Mouse (Mus musculus): Measurements from ENCODE around the gene Mrpl45.
"Not testable (repeated sequence)": the region's sequence is repeated elsewhere in the genome, so short reads cannot be mapped to it uniquely, and the experiment has no call there.

The Mrpl45 gene

GRCm38 (mm10) chr11:97315504-97316503 lies at the start of gene Mrpl45:
TSS of gene Mrpl45 (plus strand) at chr11:97315716.
- peak; percentile 99 for DNase-seq (ENCODE audit: low spot score)

GRCm38 (mm10) chr11:97266544-97266943 lies 49.0 kb upstream of the Mrpl45 start:
- not testable (repeated sequence) for DNase-seq (ENCODE audit: low spot score)

- not testable (repeated sequence) for DNase-seq (ENCODE audit: low spot score)
Measured at GRCm38 (mm10) chr11:97270004-97270403, 45.5 kb upstream of the Mrpl45 start.

- no peak for DNase-seq (ENCODE audit: low spot score)
Measured at GRCm38 (mm10) chr11:97272835-97273234, 42.7 kb upstream of the Mrpl45 start.

- no peak for DNase-seq (ENCODE audit: low spot score)
Measured at GRCm38 (mm10) chr11:97273613-97274012, 41.9 kb upstream of the Mrpl45 start.

GRCm38 (mm10) chr11:97274947-97275346 lies 40.6 kb upstream of the Mrpl45 start:
- not testable (repeated sequence) for DNase-seq (ENCODE audit: low spot score)

GRCm38 (mm10) chr11:97275349-97275748 lies 40.2 kb upstream of the Mrpl45 start:
- no peak for DNase-seq (ENCODE audit: low spot score)

- DNase-seq (ENCODE audit: low spot score): no peak
Measured at GRCm38 (mm10) chr11:97276019-97276418, 39.5 kb upstream of the Mrpl45 start.

GRCm38 (mm10) chr11:97277166-97277565 lies 38.4 kb upstream of the Mrpl45 start:
- no peak for DNase-seq (ENCODE audit: low spot score)

- no peak for DNase-seq (ENCODE audit: low spot score)
Measured at GRCm38 (mm10) chr11:97278456-97278855, 37.1 kb upstream of the Mrpl45 start.

GRCm38 (mm10) chr11:97279040-97279404 lies 36.5 kb upstream of the Mrpl45 start:
- peak; percentile 11 for DNase-seq (ENCODE audit: low spot score)

- DNase-seq (ENCODE audit: low spot score): peak; percentile 83
Measured at GRCm38 (mm10) chr11:97279405-97280215, 35.9 kb upstream of the Mrpl45 start.

- DNase-seq (ENCODE audit: low spot score): peak; percentile 73
Measured at GRCm38 (mm10) chr11:97280216-97280861, 35.2 kb upstream of the Mrpl45 start, which contains the start of gene Npepps. TSS of gene Npepps (minus strand) at chr11:97280638.

- no peak for DNase-seq (ENCODE audit: low spot score)
Measured at GRCm38 (mm10) chr11:97282179-97282578, 33.3 kb upstream of the Mrpl45 start.

GRCm38 (mm10) chr11:97284854-97285253 lies 30.7 kb upstream of the Mrpl45 start:
- no peak for DNase-seq (ENCODE audit: low spot score)

GRCm38 (mm10) chr11:97285852-97286775 lies 29.4 kb upstream of the Mrpl45 start:
- no peak for DNase-seq (ENCODE audit: low spot score)

- no peak for DNase-seq (ENCODE audit: low spot score)
Measured at GRCm38 (mm10) chr11:97286973-97287372, 28.5 kb upstream of the Mrpl45 start.

- no peak for DNase-seq (ENCODE audit: low spot score)
Measured at GRCm38 (mm10) chr11:97287643-97288042, 27.9 kb upstream of the Mrpl45 start.

- DNase-seq (ENCODE audit: low spot score): no peak
Measured at GRCm38 (mm10) chr11:97289276-97290230, 26.0 kb upstream of the Mrpl45 start.

GRCm38 (mm10) chr11:97292731-97293130 lies 22.8 kb upstream of the Mrpl45 start:
- DNase-seq (ENCODE audit: low spot score): no peak

Measured in embryo, embryonic 10 days (tissue).